Mouse (Mus musculus) thymus, adult 2 months (tissue): ENCODE measurements around the gene 2810004N23Rik. TPM values are rescaled to one million over a fixed set of nuclear protein-coding genes. Genes with fewer than 3 reads are reported as not detected.
"Not testable (repeated sequence)": the region's sequence is repeated elsewhere in the genome, so short reads cannot be mapped to it uniquely, and the experiment has no call there.

ENCODE experiments used
- DNase-seq: peaks from one replicate; pipeline ENCODE4 v3.0.0; 2021
- H3K27ac ChIP-seq: fragments of 200-500 bp; 2 replicates; pipeline ENCODE4 v1.5.1; 2012; ENCODE audit warnings: low read length, control low read depth; ENCODE audit not compliant: control insufficient read depth, insufficient read depth
- H3K27me3 ChIP-seq: fragments of 200-500 bp; 2 replicates; pipeline ENCODE4 v1.6.1; 2012; ENCODE audit warnings: mild to moderate bottlenecking, low read length, moderate library complexity, mixed read lengths; ENCODE audit not compliant: control insufficient read depth, insufficient read depth
- H3K36me3 ChIP-seq: fragments of 200-500 bp; 2 replicates; pipeline ENCODE4 v1.6.1; 2012; ENCODE audit warnings: mild to moderate bottlenecking, low read length, moderate library complexity; ENCODE audit not compliant: control insufficient read depth, insufficient read depth
- H3K4me1 ChIP-seq: fragments of 200-500 bp; replicated peaks from 2 replicates; pipeline ENCODE4 v1.6.1; 2012; ENCODE audit warnings: low read length; ENCODE audit not compliant: control insufficient read depth, insufficient read depth
- H3K4me3 ChIP-seq: fragments of 200-500 bp; 2 replicates; pipeline ENCODE4 v1.5.1; 2012; ENCODE audit warnings: mild to moderate bottlenecking, low read length, control low read depth, moderate library complexity; ENCODE audit not compliant: control insufficient read depth, insufficient read depth
- CTCF ChIP-seq: fragments of 200-500 bp; IDR thresholded peaks from 2 replicates; pipeline ENCODE4 v1.5.1; 2012; ENCODE audit warnings: mild to moderate bottlenecking, control low read depth, low read length, moderate library complexity, borderline replicate concordance; ENCODE audit not compliant: control insufficient read depth, poor library complexity, insufficient read depth; ENCODE audit errors: extremely low read depth
- POLR2A ChIP-seq: fragments of 200-500 bp; IDR thresholded peaks from 2 replicates; pipeline ENCODE4 v1.6.1; 2012; ENCODE audit warnings: mild to moderate bottlenecking, low read length, control low read depth, moderate library complexity; ENCODE audit not compliant: control insufficient read depth, poor library complexity, insufficient read depth; ENCODE audit errors: extremely low read depth
- WGBS: fragments of 180-500 bp; shearing (Covaris S2); methylation state at CpG from one replicate; pipeline ENCODE4 v1.1.7; 2018; 5-methylcytosine and 5-hydroxymethylcytosine counted together
- polyA plus RNA-seq: library from polyadenylated mRNA; depleted of rRNA; stranded (reverse); fragments of >200 nt; gene quantifications from 2 replicates; pipeline ENCODE4 v1.2.3, GENCODE M21; 2012

2810004N23Rik gene
- polyA plus RNA-seq, 1 experiment, result 18.7 TPM

DNA sequence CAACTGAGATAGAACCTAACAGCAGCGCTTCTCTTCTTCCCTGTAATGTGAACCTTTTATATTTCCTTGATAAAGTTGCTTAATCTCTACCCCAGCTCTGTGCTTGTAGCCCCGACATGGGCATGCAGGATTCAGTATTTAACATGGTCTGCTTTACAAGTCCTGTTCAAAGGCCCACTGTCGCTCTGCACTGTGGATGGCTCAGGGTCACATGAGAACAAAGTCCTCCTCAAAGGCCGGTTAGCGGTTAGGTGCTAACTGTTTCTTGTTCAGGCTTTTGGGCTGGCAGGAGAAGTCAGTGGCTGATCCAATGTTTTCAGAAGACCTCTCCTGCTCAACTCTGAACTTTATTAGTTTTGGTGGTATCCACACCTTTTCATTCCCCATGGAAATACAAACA lies 17.3 kb downstream of the 2810004N23Rik start:
- WGBS, result 94% methylated on average over 5 of the region's 5 CpGs
- Histone ChIP-seq H3K27ac (no peak overlapping the region), H3K4me3 (no peak overlapping the region), H3K36me3 (peaks cover 8% of the 10 kb centered on the region), H3K4me1 (no peaks in the 10 kb centered on the region), H3K27me3 (no peaks in the 10 kb centered on the region)
- TF ChIP-seq CTCF (no peak), POLR2A (no peak)
- DNase-seq, result no peak

DNA sequence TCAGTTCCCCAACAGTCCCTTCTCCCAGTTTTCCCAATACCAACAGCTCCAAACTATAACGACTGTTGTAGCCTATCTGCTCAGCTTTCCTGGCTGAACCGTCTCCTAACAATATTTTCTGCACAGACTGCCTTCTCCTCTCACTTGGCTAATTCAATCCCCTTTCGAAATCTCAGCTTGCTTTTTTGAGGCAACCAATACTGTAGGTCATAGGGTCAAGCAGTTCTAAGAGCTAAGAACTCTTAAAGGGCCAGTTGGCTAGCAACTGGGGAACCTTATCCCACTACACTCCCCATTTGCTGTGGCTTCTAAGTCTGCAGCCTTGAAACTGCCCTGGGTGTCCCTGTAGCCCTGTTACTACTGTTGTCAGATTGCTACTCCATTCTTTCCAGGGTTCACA lies 17.8 kb downstream of the 2810004N23Rik start:
- TF ChIP-seq POLR2A, result no peak
- TF ChIP-seq CTCF, result no peak
- WGBS, result 91% methylated on average over 3 of the region's 3 CpGs
- no peaks in the 10 kb centered on the region for H3K27me3 ChIP-seq
- DNase-seq, result no peak
- no peak overlapping the region for H3K27ac ChIP-seq
- no peak overlapping the region for H3K4me3 ChIP-seq
- peaks cover 9% of the 10 kb centered on the region for H3K36me3 ChIP-seq
- H3K4me1 ChIP-seq, result no peaks in the 10 kb centered on the region

DNA sequence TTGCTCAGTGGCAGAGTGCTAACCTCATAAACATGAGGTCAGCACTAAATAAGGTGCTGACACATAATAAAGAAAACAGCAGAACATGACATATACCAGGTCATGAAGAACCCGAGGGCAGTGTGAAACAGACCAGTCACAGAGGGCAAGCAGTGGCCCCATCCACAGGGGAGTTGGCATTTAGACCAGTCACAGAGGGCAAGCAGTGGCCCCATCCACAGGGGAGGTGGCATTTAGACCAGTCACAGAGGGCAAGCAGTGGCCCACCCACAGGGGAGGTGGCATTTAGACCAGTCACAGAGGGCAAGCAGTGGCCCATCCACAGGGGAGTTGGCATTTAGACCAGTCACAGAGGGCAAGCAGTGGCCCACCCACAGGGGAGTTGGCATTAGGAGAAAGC lies 20.0 kb downstream of the 2810004N23Rik start:
- not testable (repeated sequence) for H3K4me1 ChIP-seq, H3K27me3 ChIP-seq, DNase-seq, H3K27ac ChIP-seq, H3K4me3 ChIP-seq
- peaks cover 21% of the 10 kb centered on the region for H3K36me3 ChIP-seq
- WGBS, result 88% methylated on average over 1 of the region's 1 CpGs

DNA sequence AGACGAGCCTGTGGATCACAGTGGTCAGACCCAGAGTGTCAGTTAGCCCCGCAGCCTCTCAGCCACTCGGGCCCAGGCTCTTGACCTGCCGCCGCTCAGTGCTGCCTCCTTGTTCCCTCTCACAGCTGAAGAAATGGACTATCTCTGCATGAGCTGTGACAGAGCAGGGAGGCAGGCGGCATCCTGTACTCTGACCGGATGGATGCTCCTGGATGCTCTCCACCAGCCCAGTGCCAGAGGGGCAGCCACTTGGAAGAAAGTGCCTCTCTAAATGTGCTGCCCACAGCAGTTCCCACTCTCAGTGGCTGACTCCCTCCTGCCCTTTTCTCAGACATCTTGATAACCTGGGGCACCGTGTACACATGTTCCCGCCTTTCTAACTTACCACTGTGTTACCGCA lies 21.1 kb downstream of the 2810004N23Rik start:
- WGBS, result 96% methylated on average over 10 of the region's 10 CpGs
- H3K4me1 ChIP-seq, result no peaks in the 10 kb centered on the region
- no peaks in the 10 kb centered on the region for H3K27me3 ChIP-seq
- no peak overlapping the region for H3K4me3 ChIP-seq
- no peak for DNase-seq
- H3K36me3 ChIP-seq, result peaks cover 21% of the 10 kb centered on the region
- no peak overlapping the region for H3K27ac ChIP-seq
- TF ChIP-seq POLR2A (no peak), CTCF (no peak)

DNA sequence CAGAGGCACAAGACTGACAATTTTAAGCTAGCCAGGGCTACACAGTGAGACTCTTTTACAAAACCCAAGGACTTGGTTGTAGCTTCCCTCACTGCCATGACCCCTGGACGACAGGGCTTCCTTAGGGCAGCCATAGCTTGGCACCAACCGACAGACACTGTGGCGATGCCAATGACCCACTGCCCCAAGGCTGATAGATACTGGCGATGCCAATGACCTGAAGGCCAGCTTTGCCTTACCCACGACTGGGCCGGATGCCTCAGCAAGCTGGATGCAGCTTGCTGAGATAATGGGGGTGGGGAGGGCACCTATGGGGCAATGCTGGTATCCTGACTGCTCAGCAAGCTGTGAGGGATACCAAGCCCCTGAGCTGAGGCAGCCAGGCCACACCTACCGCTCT lies 22.0 kb downstream of the 2810004N23Rik start:
- 95% methylated on average over 7 of the region's 7 CpGs for WGBS
- TF ChIP-seq CTCF (no peak), POLR2A (no peak)

DNA sequence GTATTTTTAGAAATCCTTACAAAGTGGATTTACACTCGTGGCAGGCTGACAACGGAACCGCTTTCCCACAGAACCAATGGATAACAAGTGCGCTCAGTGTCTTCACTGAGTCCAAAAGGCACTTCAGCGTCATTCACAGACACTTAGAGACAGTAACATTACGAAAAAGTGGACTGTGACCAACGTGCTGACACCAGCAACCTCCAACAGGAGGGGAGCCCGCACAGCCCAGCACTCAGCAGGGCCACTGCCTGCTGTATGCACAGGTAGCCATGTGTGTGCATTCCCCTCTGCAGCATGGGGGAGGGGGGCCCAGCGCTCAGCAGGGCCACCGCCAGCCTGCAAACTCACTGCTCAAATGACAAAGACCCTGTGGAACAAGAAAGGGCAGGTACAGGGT lies 23.5 kb downstream of the 2810004N23Rik start:
- no peak overlapping the region for H3K4me3 ChIP-seq
- no peaks in the 10 kb centered on the region for H3K4me1 ChIP-seq
- H3K27ac ChIP-seq, result no peak overlapping the region
- H3K27me3 ChIP-seq, result no peaks in the 10 kb centered on the region
- H3K36me3 ChIP-seq, result peaks cover 21% of the 10 kb centered on the region
- no peak for DNase-seq
- WGBS, result 94% methylated on average over 10 of the region's 10 CpGs
- TF ChIP-seq CTCF (no peak), POLR2A (no peak)

More for the DNA sequence above, 22.0 kb downstream of the 2810004N23Rik start:
- Histone ChIP-seq H3K4me3 (no peak overlapping the region), H3K4me1 (no peaks in the 10 kb centered on the region), H3K27me3 (no peaks in the 10 kb centered on the region), H3K36me3 (peaks cover 21% of the 10 kb centered on the region), H3K27ac (no peak overlapping the region)
- no peak for DNase-seq

DNA sequence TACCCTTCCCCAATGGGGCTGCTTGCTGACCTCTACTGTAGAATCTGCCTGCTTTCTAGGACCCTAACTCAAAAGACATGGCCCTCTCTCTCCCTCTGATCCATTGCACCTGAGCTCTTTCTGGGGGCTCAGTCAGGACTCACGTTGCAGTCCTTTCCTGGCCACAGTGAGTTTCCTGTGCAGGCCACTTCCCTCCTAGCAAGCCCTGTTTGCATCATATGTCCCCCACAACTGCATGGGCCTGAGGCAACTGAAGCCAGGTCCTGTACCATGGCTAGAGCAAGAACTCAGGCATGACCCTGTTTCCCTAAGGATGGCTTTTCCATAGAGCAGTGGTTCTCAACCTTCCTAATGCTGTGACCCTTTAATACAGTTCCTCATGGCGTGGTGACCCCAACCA lies 25.0 kb downstream of the 2810004N23Rik start:
- H3K27me3 ChIP-seq, result no peaks in the 10 kb centered on the region
- peaks cover 21% of the 10 kb centered on the region for H3K36me3 ChIP-seq
- no peak overlapping the region for H3K4me3 ChIP-seq
- DNase-seq, result no peak
- no peak overlapping the region for H3K27ac ChIP-seq
- no peak for TF ChIP-seq CTCF
- no peak for TF ChIP-seq POLR2A
- 63% methylated on average over 2 of the region's 2 CpGs for WGBS
- H3K4me1 ChIP-seq, result no peaks in the 10 kb centered on the region
